8 mouse cellular contexts compared by ENCODE assay signal in genomic region chr2:118111116-118111487, GRCm38 (mm10). TPM values are rescaled to one million over a fixed set of nuclear protein-coding genes. Genes with fewer than 3 reads are reported as not detected.
DNase-seq lines count a peak whose midpoint lies in the region; ATAC-seq lines count a peak whose summit lies in the region.

No protein-coding gene starts in this region.

- peak; percentile 53 for DNase-seq in T-cell, adult 2 months (ENCODE audit: low spot score)
- peak; percentile 66 to 67 for DNase-seq in cerebellum, postnatal 36 days
- peak; percentile 86 to 88 for DNase-seq in frontal cortex, postnatal 36 days (ENCODE audit: low spot score in 2 of 2)
- DNase-seq in left cerebral cortex, adult 18-20 months (ENCODE audit: low spot score in 2 of 2): peak; percentile 85 to 89
- DNase-seq in lung, postnatal 4 days: peak; percentile 88 to 92
- DNase-seq in retina, postnatal 1 day: peak; percentile 86
- DNase-seq in thymus, postnatal 4 days: peak; percentile 79

- WGBS in hindbrain, embryonic 15.5 days: under 1% methylated on average over 16 of the region's 16 CpGs

- H3K4me3 ChIP-seq in hindbrain, embryonic 15.5 days: peak overlapping the region; percentile 48

- no peak overlapping the region for H3K27ac ChIP-seq in hindbrain, embryonic 15.5 days (replicated peaks)

- H3K27me3 ChIP-seq in hindbrain, embryonic 15.5 days: peaks cover 11% of the 10 kb centered on the region

- peak; percentile 80 for ATAC-seq in hindbrain, embryonic 15.5 days (ENCODE audit: low FRiP score, low read depth)

- no peaks in the 10 kb centered on the region for H3K9me3 ChIP-seq in hindbrain, embryonic 15.5 days

- H3K4me1 ChIP-seq in hindbrain, embryonic 15.5 days (replicated peaks): peaks cover 42% of the 10 kb centered on the region

- peak overlapping the region; percentile 35 for H3K9ac ChIP-seq in hindbrain, embryonic 15.5 days

- peak overlapping the region; percentile 97 for H3K4me2 ChIP-seq in hindbrain, embryonic 15.5 days

- H3K36me3 ChIP-seq in hindbrain, embryonic 15.5 days: no peaks in the 10 kb centered on the region

RNA-seq across cellular contexts. Expression of gene Thbs1, which starts 0.6 kb away (rescaled TPM):
- polyA plus RNA-seq in hindbrain, embryonic 15.5 days (2015; fragmentation: Nextera tagmentation; extraction: Ambion mirVana): 6.4 and 6.9 TPM in 2 replicates
- 1 to 10 TPM; 2.4 to 3.1 TPM for total RNA-seq in left cerebral cortex, adult 18-20 months (2021)
